Mouse (Mus musculus): Measurements from ENCODE around the gene Timm17b.

The Timm17b gene

DNA sequence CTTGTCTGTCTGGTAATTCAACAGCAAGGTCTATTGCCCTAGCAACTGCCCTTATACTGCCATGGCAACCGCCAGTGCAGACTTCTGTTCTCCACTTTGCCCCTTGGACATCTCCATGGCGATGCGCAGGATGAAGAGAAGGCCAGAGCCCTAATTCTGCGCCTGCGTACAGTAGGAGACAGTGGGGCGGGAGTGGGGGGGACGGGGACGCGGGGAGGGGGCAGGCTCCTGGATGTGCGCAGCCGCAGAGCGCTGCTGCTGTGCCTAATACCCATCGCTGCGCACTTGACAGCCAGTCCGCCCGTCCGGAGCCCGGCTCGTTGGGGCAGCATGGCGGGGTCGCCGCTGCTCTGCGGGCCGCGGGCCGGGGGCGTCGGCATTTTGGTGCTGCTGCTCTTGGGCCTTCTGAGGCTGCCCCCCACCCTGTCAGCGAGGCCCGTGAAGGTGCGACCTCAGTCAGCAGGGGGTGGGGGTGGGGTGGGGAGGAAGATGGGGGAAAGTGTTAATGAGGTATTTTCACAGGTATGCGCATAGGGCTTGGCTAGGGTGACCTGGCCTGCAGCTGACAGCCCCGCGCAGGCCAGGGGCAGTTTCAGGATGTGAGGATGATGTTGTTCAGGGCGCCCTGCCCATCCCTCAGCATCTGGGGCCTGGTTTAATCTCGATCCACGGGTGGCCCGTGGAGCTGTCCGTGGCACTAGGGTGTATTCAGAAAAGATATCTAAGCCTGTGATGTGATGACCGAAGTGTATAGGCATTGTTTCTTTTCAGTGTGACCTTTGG is 20.6 kb downstream of the Timm17b start, which contains the start of gene Pcsk1n:
Gene Pcsk1n (plus strand): TSS at position 222 of the 783 bp plus-strand sequence.
- peak; percentile 79 for DNase-seq (ENCODE audit: low spot score)

DNA sequence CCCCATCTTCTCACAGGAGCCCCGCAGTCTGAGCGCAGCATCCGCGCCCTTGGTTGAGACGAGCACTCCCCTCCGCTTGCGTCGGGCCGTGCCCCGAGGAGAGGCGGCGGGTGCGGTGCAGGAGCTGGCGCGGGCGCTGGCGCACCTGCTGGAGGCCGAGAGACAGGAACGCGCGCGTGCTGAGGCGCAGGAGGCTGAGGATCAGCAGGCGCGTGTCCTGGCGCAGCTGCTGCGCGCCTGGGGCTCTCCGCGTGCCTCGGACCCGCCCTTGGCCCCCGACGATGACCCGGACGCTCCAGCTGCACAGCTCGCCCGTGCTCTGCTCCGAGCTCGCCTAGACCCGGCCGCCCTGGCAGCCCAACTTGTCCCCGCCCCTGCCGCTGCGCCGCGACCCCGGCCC is 22.9 kb downstream of the Timm17b start:
- peak; percentile 23 for DNase-seq (ENCODE audit: low spot score)

DNA sequence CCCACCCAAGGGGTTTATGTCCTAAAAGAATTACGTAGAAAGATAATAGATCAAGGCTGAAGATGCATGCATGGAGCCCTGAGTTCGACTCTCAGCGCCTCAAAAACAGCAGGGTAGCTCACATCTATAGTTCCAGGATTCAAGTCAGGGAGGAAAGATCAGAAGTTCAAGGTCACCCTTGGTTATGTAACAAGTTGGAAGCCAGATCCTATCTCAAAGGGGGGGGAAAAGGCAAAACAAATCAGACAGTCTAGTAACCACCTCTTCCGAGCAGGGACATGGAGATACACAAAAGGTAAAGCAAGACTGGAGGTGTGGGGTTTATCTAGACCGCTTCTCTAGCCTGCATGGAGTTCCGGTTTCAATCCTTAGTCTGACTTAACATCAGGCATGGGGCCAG is 27.1 kb downstream of the Timm17b start:
- DNase-seq (ENCODE audit: low spot score): no peak

DNA sequence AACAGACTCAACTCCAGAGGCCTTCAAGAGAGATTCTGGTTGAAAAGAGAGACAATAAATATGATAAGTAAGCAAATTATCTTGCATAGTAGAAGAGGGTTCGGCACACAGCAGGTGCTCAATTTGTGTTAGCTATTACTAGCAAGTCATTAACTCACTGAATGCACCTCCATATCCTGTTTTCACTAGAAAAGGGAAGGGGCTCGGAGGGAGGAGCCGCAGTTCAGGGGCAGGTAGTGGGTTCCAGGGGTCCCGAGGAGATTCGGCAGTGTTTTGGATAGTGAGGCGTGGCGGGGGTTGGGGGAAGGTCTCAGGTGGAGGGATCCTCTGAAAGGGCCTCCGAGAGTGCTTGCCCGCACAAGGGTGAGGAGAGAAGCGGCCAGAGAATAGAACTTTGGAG is 28.0 kb downstream of the Timm17b start:
- DNase-seq (ENCODE audit: low spot score): no peak

DNA sequence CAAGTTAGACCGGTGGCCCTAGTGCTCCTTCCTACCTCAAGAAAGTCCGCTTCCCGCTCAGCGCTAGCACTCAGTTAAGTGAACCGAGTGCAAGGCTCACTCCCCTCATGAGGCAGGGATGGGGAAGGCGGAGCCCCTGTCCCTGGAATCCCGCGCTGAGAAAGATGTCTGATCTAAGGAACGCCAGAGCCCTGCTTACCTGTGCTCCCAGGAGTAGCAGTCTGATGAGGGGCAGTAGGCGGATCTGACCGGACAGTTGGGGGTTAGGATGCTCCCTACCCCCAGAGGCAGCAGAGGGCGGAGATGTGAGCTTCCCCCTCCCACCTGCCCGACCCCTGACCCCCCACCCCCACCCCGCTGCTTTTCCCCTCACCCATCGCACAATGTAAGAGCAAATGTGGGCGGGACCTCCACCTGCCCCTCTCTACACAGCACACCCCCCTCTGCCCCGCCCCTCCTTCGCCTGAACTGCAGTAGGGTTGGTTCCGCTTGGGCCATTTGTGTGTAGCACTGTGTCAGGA is 29.2 kb downstream of the Timm17b start, which contains the start of gene Eras:
Gene Eras (minus strand): TSS at position 338 of the 521 bp plus-strand sequence.
- no peak for DNase-seq (ENCODE audit: low spot score)

DNA sequence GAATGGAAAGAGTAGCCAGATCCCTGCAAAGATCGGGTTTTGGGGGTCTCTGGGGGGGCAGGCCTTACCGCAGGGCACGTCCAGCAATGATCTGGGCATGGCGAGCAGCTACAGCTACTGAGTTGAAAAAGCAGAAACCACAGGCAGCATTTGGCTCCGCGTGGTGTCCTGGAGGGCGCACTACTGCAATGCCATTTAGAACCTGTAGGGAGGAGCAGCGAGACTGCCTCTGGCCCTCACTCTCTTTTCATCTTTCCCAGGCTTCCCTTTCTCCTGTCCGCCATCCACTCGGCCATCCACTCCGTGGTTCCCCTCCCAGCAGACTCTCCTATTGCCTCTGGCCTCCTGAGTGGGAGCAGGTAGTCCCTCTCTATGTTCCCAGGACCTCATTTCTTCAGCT is 37.7 kb downstream of the Timm17b start:
- DNase-seq (ENCODE audit: low spot score): no peak

DNA sequence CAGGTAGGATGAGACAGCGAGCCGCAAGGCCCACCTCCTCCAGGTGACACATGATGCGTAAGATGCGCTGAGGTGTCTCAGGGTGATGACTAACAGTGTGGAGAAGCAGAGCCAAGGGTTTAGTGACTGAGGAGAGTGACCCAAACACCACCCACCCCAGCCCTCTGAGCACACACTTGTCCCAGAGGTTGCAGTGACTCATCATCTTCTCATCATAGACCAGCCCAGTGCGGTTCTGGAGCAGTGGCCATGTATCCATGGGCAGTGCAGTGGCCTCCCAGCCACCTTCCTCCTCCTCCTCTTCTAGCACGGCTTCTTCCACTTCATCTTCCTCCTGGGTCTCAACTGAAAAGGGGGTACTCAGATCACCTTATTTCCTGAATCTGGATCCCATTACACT is 38.5 kb downstream of the Timm17b start:
- DNase-seq (ENCODE audit: low spot score): no peak

DNA sequence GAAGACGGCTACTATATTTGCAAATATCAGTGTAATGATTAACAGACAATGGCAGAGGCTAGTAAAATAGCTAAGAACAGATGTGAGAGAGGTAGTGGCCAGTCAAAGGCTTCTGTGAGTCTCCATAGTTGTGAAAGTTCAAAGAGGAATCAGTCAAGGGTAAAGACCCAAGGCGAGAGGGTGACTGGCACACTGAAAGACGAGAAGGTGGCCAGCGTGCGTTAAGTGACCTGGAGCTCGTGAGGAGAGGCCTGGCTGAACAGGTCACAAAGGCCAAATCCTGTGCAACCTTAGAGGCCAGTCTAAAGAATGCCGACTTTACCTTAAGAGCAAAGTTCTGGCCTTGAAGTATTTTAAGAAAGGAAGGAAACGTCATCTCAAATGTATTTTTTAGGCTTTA is 46.5 kb downstream of the Timm17b start:
- no peak for DNase-seq (ENCODE audit: low spot score)

DNA sequence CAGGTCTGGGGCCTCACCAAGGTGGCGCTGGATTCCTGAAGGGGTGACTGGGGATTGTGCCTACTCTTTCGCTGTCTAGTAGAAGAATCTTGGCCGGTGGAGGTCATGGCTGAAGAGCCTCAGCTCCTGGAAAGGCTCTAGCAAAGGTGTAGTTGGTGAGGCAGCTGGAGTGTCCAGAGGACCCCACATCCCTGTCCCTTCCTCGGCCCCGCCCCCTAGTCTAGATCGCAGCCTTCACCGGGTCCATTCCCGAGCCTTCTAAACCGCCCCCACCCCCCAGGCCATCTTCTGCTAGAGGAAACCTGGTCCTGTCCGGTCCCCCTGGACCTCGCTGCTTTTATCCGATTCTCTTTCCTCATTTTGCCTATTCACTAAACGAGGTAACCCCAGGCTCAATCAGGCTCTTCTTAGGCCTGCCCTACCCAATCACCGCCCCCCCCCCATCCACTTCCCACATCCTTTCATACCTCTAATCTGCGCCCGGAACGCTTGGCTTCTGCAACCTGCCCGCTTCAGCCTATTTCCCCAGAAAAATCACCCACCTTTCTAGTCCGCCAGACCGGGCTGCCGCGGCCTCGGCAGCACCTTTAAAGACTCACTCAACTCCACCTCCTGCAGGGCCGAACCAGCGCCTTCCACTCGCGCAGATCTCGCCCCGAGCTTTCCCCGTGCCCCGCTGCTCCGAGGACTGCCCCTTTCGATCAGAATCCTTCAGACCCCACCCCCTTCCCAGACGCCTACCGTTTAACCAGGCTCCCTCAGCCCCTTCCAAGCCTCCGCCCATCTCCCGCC is 48.1 kb downstream of the Timm17b start, which contains the start of gene Hdac6:
Gene Hdac6 (minus strand): TSS at position 782 of the 792 bp plus-strand sequence.
- peak; percentile 20 for DNase-seq (ENCODE audit: low spot score)

DNA sequence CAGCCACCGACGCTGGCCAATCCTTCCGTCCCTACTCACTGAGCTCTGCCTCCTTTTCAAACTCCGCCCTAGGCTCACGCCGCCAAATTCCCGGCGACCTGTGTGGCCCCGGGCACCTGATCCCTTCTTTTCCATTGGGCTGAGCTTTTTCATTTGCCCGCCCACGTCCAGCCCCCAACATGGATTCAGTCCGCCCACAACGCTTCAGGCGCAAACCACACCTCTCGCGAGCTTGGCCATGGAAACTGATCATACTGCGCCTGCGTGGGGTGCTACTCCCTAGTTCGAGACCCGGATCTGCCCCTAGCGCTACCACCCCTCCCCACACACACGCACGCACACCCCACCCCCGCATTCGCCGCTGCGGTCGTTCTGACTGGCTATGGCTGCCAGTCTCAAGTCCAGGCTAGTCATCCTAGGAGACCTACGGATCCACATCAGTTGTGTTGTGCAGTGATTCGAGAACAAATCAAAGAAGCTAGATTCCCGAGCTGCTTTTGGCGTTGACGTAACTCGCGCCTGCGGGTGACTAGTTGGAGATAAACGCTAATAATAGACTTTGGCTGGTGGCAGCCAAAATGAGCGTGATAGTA is 48.8 kb downstream of the Timm17b start:
- peak; percentile 90 for DNase-seq (ENCODE audit: low spot score)

DNA sequence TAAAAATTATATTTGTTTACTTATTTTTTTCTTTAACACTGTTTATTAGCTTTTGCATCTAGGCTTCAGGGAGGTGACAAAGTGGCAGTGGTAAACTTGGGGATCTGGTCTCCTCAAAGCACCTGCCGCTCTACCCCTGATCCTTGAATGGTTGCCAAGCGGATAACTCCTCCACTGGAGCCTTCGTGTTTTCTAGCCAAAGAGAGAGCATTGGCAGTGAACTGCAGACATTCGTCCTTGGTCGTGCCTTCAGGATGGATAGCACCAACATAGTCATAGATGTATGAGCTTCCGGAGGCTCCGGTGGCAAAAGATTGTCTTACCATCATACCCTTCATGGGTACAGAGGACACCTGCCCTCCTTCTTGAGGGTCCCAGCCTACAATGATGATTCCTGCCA is 50.9 kb downstream of the Timm17b start:
- DNase-seq (ENCODE audit: low spot score): no peak

All from retina, embryonic 14.5 days (tissue).